Mouse (Mus musculus) subcutaneous adipose tissue, adult 2 months (tissue): ENCODE data around the gene Tenm3. TPM values are rescaled to one million over a fixed set of nuclear protein-coding genes. Genes with fewer than 3 reads are reported as not detected.

ENCODE experiments used
- polyA plus RNA-seq: library from polyadenylated mRNA; depleted of rRNA; stranded (reverse); fragments of >200 nt; gene quantifications from 2 replicates; pipeline ENCODE4 v1.2.3, GENCODE M21; 2012; ENCODE audit warnings: low replicate concordance; rRNA removed

Tenm3 gene
- polyA plus RNA-seq = 0.39 and 13.5 TPM in 2 replicates

GRCm38 (mm10) chr8:48843931-48844285 lies at the start of gene Tenm3:
Tenm3 (minus strand) TSS chr8:48843951.

